Mouse (Mus musculus) cerebellum, adult 2 months (tissue): ENCODE measurements around the gene Teddm1a. TPM values are rescaled to one million over a fixed set of nuclear protein-coding genes. Genes with fewer than 3 reads are reported as not detected.

Source experiments
- DNase-seq, 2 experiments: peaks; one replicate each; pipeline ENCODE4 v3.0.0; 2021
- H3K27ac ChIP-seq: fragments of 200-500 bp; 2 replicates; pipeline ENCODE4 v1.5.1; 2012; ENCODE audit warnings: low read length, control low read depth, inconsistent platforms; ENCODE audit not compliant: insufficient read depth
- H3K27me3 ChIP-seq: fragments of 200-500 bp; 2 replicates; pipeline ENCODE4 v1.6.1; 2012; ENCODE audit warnings: inconsistent platforms, mild to moderate bottlenecking, low read length, moderate library complexity; ENCODE audit not compliant: control insufficient read depth, insufficient read depth
- H3K4me1 ChIP-seq: fragments of 200-500 bp; 2 replicates; pipeline ENCODE4 v1.6.1; 2011; ENCODE audit warnings: low read length; ENCODE audit not compliant: control insufficient read depth, insufficient read depth
- H3K4me3 ChIP-seq: fragments of 200-500 bp; replicated peaks from 2 replicates; pipeline ENCODE3; 2011; ENCODE audit warnings: mild to moderate bottlenecking, low read depth, low read length, control low read depth; ENCODE audit not compliant: insufficient read depth
- CTCF ChIP-seq: fragments of 200-500 bp; IDR thresholded peaks from 2 replicates; pipeline ENCODE4 v1.5.1; 2011; ENCODE audit warnings: low read depth, mild to moderate bottlenecking, control low read depth, low read length, moderate library complexity, borderline replicate concordance; ENCODE audit not compliant: insufficient read depth
- POLR2A ChIP-seq: fragments of 200-500 bp; IDR thresholded peaks from 2 replicates; pipeline ENCODE4 v1.6.1; 2011; ENCODE audit warnings: low read length, control low read depth, borderline replicate concordance; ENCODE audit not compliant: insufficient read depth
- WGBS: fragments of 180-500 bp; shearing (Covaris S2); methylation state at CpG from one replicate; pipeline ENCODE4 v1.1.7; 2018; 5-methylcytosine and 5-hydroxymethylcytosine counted together
- polyA plus RNA-seq: library from polyadenylated mRNA; depleted of rRNA; stranded (reverse); fragments of >200 nt; gene quantifications from 2 replicates; pipeline ENCODE4 v1.2.3, GENCODE M21; 2012

Teddm1a gene
- polyA plus RNA-seq, 1 experiment = not detected

DNA sequence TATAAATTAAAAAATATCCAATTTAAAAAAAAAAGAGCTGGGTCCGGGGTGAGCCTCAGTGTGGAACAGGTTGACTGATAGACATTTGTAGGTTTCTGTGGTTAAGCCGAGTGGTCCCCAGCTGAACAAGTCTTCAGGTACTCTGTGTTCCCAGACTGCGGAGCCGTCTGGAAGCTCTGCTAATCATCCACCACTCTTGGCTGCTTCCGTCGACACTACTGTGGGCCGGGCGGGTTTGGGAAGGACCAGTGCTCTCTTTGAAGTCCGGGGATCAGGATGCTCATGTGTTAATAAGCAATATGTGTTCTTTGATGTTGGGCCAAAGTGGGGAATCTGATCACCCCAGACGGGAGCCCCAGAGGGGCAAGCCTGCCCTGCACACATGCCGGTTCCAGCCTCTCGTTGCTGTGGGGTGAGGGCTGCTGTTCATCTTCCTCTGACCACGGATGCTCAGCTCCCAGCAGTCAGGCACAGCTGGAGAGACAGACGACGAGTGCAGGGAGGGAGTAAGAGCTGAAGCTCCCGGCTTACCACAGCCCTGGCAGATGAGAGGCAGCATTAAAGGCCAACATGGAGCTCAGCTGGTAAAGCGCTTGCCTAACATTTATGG is 5.4 kb upstream of the Teddm1a start:
- WGBS = 32% methylated on average over 17 of the region's 17 CpGs
- H3K4me1 ChIP-seq = no peaks in the 10 kb centered on the region
- no peaks in the 10 kb centered on the region for H3K27me3 ChIP-seq
- TF ChIP-seq POLR2A (no peak), CTCF (no peak)
- DNase-seq = no peak
- no peak overlapping the region for H3K4me3 ChIP-seq
- no peak overlapping the region for H3K27ac ChIP-seq

DNA sequence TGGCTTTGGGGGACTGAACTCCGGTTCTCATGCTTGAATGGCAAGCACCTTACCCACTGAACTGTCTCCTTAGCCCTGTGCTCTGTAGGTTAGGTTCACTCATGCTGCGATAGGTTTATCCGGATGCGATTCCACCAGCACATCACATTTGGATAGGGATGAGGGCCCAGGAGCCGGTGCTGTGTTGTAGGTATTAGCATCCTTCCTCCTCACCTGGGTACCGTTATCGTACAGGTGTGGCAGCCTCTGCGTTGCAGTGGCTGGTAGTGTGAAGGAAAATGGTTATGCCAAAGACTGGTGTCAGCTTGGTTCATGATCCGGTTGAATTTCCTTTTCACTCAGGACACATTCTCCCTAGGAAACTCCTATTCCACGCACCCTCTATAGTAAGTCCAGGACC is 1.4 kb upstream of the Teddm1a start:
- Histone ChIP-seq H3K27me3 (no peaks in the 10 kb centered on the region), H3K4me1 (no peaks in the 10 kb centered on the region), H3K27ac (no peak overlapping the region), H3K4me3 (no peak overlapping the region)
- 95% methylated on average over 10 of the region's 10 CpGs for WGBS
- no peak for DNase-seq
- TF ChIP-seq POLR2A (no peak), CTCF (no peak)

DNA sequence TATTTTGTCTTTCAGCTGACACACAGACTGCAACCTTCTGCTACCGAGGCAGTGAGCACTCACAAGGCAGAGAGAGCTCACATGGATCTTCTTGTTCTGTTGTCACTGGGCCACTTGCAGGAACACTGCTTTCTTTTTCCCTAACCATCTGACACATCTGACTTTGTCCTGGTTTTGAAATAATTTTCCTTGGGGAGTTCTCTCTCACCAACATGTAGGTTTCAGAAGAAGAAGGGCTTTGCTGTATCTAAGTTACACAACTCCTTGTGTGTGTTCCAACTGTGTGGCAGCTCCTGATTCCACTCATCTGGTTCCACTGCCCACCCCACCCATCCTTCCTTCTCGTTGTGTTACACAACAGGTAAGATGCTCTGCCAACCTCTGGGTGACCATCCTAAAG is 2.2 kb downstream of the Teddm1a start:
- WGBS = 68% methylated on average over 2 of the region's 2 CpGs

DNA sequence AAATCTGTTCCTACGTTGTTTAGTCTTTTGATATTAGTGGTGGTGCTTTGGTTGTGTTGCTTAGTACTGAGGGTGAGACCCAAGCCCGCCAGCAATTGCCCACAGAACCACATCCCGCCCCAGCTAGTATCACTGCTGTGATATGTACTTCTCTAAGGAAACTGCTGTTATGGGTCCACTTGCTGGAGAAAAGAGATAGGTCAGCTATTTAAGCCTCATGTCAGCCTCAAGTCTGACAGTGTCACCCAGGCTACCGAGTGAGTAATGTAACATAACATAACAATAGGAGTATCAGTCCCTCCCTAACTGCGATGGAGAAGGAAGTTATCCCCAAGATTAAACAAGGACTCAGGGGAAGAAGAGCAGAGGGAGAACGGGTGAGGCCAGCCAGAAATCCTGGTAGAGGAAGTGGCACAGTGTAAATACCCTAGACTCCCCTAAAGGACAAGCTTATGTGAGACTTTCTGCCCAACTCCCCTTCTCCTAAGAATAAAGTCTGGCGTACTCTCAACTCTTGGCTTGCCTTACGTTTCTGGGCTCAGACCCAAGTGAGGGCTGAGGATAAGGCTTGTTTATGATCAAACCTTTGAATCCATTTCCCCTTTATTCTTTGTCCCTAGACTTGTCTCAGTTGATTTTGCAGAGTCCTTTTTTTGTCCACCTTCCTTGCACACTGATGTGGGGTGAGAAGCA is 2.8 kb downstream of the Teddm1a start:
- 41% methylated on average over 8 of the region's 8 CpGs for WGBS
- DNase-seq = no peak
- Histone ChIP-seq H3K27me3 (no peaks in the 10 kb centered on the region), H3K4me3 (no peak overlapping the region), H3K27ac (no peak overlapping the region), H3K4me1 (no peaks in the 10 kb centered on the region)
- TF ChIP-seq POLR2A (no peak), CTCF (no peak)

More for the DNA sequence above, 2.2 kb downstream of the Teddm1a start:
- no peaks in the 10 kb centered on the region for H3K4me1 ChIP-seq
- no peak for DNase-seq
- no peak overlapping the region for H3K4me3 ChIP-seq
- no peaks in the 10 kb centered on the region for H3K27me3 ChIP-seq
- no peak overlapping the region for H3K27ac ChIP-seq
- TF ChIP-seq CTCF (no peak), POLR2A (no peak)

DNA sequence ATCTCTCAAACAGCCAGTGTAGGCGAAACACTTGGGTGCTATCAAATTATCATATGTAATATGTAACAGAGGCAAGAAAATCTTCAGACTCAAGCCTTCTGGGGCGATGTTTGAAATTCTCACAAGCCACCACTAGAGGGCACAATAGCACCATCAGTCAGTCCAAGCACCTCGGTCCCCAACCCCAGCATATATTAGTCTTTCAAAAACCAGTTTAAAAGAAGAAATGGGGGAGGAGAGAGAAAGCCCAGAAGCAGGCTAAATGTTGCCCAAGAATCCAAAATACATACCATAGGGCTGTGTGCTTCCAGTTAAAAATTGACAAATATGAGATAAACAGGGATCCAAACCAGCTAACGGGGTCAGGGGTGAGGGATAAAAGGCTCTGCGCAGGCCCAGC is 3.4 kb downstream of the Teddm1a start:
- peak; percentile 61 to 69 for DNase-seq
- TF ChIP-seq POLR2A = no peak
- TF ChIP-seq CTCF = peak; percentile 88
- 39% methylated on average over 5 of the region's 5 CpGs for WGBS
- Histone ChIP-seq H3K4me1 (no peaks in the 10 kb centered on the region), H3K27me3 (no peaks in the 10 kb centered on the region), H3K4me3 (no peak overlapping the region), H3K27ac (no peak overlapping the region)

DNA sequence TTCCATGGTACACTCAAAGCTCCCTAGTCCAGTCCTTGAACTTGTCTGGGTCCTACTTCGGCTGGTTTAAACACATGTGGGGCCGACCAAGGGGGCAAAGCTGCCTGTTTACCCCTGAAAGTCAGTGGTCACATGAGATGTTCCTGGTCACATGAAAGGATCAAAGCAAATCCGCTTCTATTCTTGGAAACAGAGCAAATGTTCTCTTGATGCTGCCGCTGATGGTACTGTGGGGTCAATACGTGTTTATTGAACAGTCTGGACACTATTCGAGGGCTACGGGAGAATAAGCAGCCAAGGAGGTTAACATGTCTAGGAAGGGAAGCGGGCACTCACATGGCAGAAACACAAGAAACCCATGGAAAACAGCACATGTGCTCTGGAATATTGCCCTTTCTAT is 5.7 kb downstream of the Teddm1a start:
- no peak for DNase-seq
- Histone ChIP-seq H3K27me3 (no peaks in the 10 kb centered on the region), H3K4me3 (no peak overlapping the region), H3K4me1 (no peaks in the 10 kb centered on the region), H3K27ac (no peak overlapping the region)
- TF ChIP-seq CTCF = no peak
- no peak for TF ChIP-seq POLR2A
- 92% methylated on average over 8 of the region's 8 CpGs for whole genome bisulfite sequencing

DNA sequence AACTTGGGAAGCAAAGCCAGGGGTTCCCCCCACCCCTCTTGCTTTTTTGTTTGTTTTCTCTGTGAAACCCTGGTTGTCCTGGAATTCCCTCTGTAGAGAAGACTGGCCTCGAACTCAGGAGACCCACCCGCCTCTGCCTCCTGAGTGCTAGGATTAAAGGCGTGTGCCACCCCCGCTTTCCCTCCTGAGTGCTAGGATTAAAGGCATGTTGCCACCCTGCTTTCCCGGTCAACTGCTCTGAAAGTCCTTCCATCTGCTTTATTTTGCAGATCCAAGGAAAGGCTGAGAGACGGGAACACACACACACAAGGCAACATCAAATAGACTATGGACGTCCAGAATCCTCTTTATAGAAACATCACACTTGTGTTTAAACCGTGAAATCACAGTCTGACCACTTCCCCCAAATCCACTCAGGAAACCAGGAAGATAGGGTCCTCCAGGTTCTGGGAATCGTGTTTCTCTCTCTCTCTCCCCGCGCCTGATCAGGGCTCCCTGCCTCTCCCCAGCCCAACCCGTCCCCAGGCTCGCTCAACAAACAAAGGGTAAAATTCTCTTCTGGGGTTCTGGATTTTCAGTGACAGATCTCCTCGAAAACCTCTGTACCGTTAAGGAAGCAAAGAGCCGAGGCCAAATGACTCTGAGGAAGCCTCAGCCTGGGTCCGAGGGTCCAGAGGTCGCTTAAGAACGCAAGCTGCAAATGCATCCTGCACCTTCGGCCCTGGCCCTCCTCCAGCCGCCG is 7.6 kb downstream of the Teddm1a start:
- peak overlapping the region; percentile 52; the same call in 1 of the 2 replicates for H3K27ac ChIP-seq
- no peaks in the 10 kb centered on the region for H3K4me1 ChIP-seq
- peak overlapping the region; percentile 73 for H3K4me3 ChIP-seq
- 4% methylated on average over 22 of the region's 22 CpGs for WGBS
- no peak for TF ChIP-seq POLR2A
- TF ChIP-seq CTCF = no peak
- no peak for DNase-seq
- H3K27me3 ChIP-seq = no peaks in the 10 kb centered on the region
